Mouse (Mus musculus) bone marrow, adult 2 months (tissue): ENCODE data around the gene Tada1. TPM values are rescaled to one million over a fixed set of nuclear protein-coding genes. Genes with fewer than 3 reads are reported as not detected.

ENCODE experiments used
- H3K27ac ChIP-seq: fragments of 200-500 bp; 2 replicates; pipeline ENCODE4 v1.5.1; 2012; ENCODE audit warnings: low read depth, mild to moderate bottlenecking, control low read depth, inconsistent platforms, low read length; ENCODE audit not compliant: control insufficient read depth, poor library complexity, insufficient read depth
- H3K4me1 ChIP-seq: fragments of 200-500 bp; 2 replicates; pipeline ENCODE4 v1.6.1; 2011; ENCODE audit warnings: low read length; ENCODE audit not compliant: control insufficient read depth, insufficient read depth
- H3K4me3 ChIP-seq: fragments of 200-500 bp; replicated peaks from 2 replicates; pipeline ENCODE3; 2011; ENCODE audit warnings: mild to moderate bottlenecking, low read depth, low read length, control low read depth; ENCODE audit not compliant: control insufficient read depth
- CTCF ChIP-seq: fragments of 200-500 bp; IDR thresholded peaks from 2 replicates; pipeline ENCODE4 v1.5.1; 2011; ENCODE audit warnings: low read length, control low read depth; ENCODE audit not compliant: control insufficient read depth, insufficient read depth
- POLR2A ChIP-seq: fragments of 200-500 bp; IDR thresholded peaks from 2 replicates; pipeline ENCODE4 v1.6.1; 2011; ENCODE audit warnings: low read depth, mild to moderate bottlenecking, control low read depth, low read length, borderline replicate concordance; ENCODE audit not compliant: control insufficient read depth
- WGBS: fragments of 180-500 bp; shearing (Covaris S2); methylation state at CpG from one replicate; pipeline ENCODE4 v1.1.7; 2018; 5-methylcytosine and 5-hydroxymethylcytosine counted together
- polyA plus RNA-seq: library from polyadenylated mRNA; stranded (reverse); fragments of >200 nt; gene quantifications from 2 replicates; pipeline ENCODE4 v1.2.4, GENCODE M21; 2011; ENCODE audit warnings: low replicate concordance; ENCODE audit not compliant: missing spikeins, insufficient read depth, insufficient read length

Tada1 gene
- polyA plus RNA-seq, 1 experiment: 18.4 TPM

DNA sequence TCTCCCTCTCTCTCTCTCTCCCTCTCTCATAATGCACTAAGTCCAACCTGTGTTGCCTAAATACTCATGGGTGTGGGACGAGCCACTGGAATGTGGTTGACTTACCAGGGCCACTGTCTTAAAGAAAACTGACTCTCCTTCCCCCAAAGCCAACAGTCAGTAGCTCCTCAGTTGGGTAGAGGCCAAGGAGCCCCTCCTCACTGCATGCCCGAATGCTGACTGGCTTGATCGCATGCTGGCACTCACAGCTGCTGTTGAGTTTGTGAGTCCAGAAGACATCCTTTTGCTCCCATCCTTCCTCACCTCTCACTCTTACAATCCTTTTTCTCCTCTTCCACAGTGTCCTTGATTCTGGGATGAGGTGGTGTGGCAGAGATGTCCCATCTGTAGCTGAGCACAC is 32.0 kb upstream of the Tada1 start:
- no peak for TF ChIP-seq POLR2A
- TF ChIP-seq CTCF: no peak
- Histone ChIP-seq H3K4me1 (peaks cover 5% of the 10 kb centered on the region; the same call in 1 of the 2 replicates), H3K4me3 (no peak overlapping the region), H3K27ac (no peak overlapping the region)
- WGBS: 80% methylated on average over 3 of the region's 3 CpGs

- no peak overlapping the region for H3K4me3 ChIP-seq
- 78% methylated on average over 3 of the region's 3 CpGs for WGBS
- TF ChIP-seq POLR2A (no peak), CTCF (no peak)
- H3K27ac ChIP-seq: no peak overlapping the region
- peaks cover 5% of the 10 kb centered on the region; the same call in 1 of the 2 replicates for H3K4me1 ChIP-seq
These were observed 29.6 kb upstream of the Tada1 start for GRCm38 (mm10) chr1:166349341-166349740.

DNA sequence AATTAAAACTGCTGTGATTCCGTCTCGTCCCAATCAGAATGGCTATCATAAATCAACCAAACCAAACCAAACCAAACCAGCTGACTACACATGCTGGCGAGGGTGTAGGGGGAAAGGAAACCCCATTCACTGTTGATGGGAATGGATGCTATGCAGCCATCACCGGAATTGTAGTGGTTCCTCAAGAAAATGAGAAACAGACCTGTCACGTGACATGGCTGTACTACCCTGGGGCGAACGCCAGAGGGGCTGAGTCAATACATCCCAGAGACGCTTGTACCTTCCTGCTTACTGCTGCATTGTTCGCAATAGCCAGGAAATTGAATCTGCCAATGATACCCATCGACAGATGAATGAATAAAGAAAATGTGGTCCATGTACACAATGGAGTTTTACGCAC is 29.1 kb upstream of the Tada1 start:
- Histone ChIP-seq H3K4me3 (no peak overlapping the region), H3K27ac (no peak overlapping the region), H3K4me1 (peaks cover 5% of the 10 kb centered on the region; the same call in 1 of the 2 replicates)
- 77% methylated on average over 11 of the region's 11 CpGs for WGBS
- TF ChIP-seq POLR2A (no peak), CTCF (no peak)

- Histone ChIP-seq H3K4me1 (no peaks in the 10 kb centered on the region), H3K4me3 (no peak overlapping the region), H3K27ac (no peak overlapping the region)
- WGBS: 23% methylated on average over 14 of the region's 14 CpGs
- TF ChIP-seq CTCF (peak; percentile 93), POLR2A (no peak)
These were observed 18.6 kb upstream of the Tada1 start for GRCm38 (mm10) chr1:166360157-166360855.

- no peak for TF ChIP-seq POLR2A
- no peak for TF ChIP-seq CTCF
- Histone ChIP-seq H3K27ac (no peak overlapping the region), H3K4me3 (no peak overlapping the region), H3K4me1 (no peaks in the 10 kb centered on the region)
- 62% methylated on average over 5 of the region's 5 CpGs for WGBS
These were observed 18.0 kb upstream of the Tada1 start for GRCm38 (mm10) chr1:166360896-166361295.

DNA sequence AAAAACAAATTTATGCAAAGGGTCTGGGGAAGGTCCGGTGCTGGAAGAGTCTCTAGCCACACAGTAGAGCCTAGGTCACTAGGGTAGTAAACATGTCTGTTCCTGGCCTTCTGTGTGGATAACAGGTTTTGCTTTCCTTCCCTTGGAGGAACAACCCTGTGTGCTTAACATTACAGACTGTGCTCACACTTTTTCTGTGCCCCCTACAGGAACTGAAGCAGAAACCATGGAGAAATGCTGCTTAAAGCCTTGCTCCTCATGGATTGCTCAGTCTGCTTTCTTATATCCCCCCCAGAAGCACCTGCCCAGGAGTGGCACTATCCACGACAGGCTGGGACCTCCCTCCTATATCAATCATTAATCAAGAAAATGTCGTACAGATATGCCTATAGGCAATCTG is 17.1 kb upstream of the Tada1 start:
- Histone ChIP-seq H3K4me3 (no peak overlapping the region), H3K4me1 (no peaks in the 10 kb centered on the region), H3K27ac (no peak overlapping the region)
- no peak for TF ChIP-seq CTCF
- no peak for TF ChIP-seq POLR2A
- WGBS: 66% methylated on average over 3 of the region's 3 CpGs

- H3K4me3 ChIP-seq: no peak overlapping the region
- no peaks in the 10 kb centered on the region for H3K4me1 ChIP-seq
- TF ChIP-seq CTCF (no peak), POLR2A (no peak)
- H3K27ac ChIP-seq: no peak overlapping the region
- WGBS: 79% methylated on average over 3 of the region's 3 CpGs
These were observed 16.2 kb upstream of the Tada1 start for GRCm38 (mm10) chr1:166362659-166363058.

DNA sequence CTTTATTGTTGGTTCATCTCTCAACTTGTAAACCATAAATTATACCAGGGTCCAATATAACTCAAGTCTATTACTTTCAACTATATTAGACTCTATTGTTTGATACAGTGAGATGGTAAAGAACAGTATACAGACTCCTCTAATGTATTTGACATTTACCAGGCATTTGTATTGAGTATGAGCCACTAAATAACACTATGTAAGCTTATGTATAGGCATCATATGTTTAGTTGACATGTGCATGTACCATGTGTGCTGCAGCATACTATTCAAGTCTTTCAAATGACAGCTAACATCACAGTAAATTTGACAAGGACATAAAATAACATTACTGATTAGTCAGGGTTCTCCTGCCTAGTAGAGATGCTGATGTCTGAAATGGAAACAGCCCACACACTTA is 15.8 kb upstream of the Tada1 start:
- Histone ChIP-seq H3K4me3 (no peak overlapping the region), H3K27ac (no peak overlapping the region), H3K4me1 (no peaks in the 10 kb centered on the region)
- no peak for TF ChIP-seq POLR2A
- no peak for TF ChIP-seq CTCF

GRCm38 (mm10) chr1:166377171-166377570 is 1.7 kb upstream of the Tada1 start:
- 88% methylated on average over 6 of the region's 6 CpGs for WGBS
- no peak overlapping the region for H3K4me3 ChIP-seq
- H3K27ac ChIP-seq: no peak overlapping the region
- TF ChIP-seq CTCF: no peak
- TF ChIP-seq POLR2A: no peak
- H3K4me1 ChIP-seq: peaks cover 2% of the 10 kb centered on the region
